Mouse (Mus musculus): Measurements from ENCODE around the gene Ap2m1.

Ap2m1 gene

DNA sequence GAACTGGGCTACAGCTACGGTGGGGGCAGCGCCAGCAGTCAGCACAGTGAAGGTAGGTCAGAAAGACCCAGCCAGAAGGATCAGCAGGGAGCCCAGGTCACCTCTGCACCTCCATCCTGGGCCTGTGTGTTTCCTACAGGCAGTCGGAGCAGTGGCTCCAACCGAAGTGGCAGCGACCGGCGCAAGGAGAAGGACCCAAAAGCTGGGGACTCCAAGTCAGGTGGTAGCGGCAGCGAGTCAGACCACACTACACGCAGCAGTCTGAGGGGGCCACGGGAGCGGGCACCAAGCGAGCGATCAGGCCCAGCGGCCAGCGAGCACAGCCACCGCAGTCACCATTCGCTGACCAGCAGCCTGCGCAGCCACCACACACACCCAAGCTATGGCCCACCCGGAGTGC is 4.3 kb upstream of the Ap2m1 start:
- DNase-seq = no peak

- DNase-seq = no peak
Measured at GRCm38 (mm10) chr16:20534617-20535295, 522 bp upstream of the Ap2m1 start.

DNA sequence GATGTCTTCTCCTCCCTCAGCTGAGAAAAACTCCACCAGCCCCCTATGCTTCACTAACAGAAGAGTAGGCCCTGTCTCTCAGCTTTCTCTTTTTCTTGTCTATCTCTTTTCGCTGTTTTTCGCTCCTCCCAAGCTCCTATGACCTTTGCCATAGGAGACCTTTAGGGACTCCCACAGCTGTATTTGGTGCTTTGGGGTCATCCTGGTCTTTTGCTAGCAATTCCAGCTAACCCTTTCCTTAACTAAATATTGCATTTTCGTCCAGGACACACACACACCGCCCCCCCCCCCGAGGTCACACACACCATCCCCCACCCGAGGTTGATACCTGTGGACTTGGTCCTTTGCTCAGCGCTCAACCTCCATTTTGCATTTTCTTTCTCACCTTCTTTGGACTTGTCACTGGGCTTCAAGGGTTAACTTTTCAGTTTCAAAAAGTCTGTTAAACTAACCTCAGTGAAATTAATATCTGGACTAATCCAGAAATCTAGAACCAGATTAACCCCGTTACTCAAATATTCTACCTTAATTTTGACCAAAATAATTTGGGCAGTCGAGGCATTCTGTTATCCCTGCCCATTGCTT is 895 bp downstream of the Ap2m1 start:
- no peak for DNase-seq

- DNase-seq = no peak
Measured at GRCm38 (mm10) chr16:20537071-20537471, 1.8 kb downstream of the Ap2m1 start.

DNA sequence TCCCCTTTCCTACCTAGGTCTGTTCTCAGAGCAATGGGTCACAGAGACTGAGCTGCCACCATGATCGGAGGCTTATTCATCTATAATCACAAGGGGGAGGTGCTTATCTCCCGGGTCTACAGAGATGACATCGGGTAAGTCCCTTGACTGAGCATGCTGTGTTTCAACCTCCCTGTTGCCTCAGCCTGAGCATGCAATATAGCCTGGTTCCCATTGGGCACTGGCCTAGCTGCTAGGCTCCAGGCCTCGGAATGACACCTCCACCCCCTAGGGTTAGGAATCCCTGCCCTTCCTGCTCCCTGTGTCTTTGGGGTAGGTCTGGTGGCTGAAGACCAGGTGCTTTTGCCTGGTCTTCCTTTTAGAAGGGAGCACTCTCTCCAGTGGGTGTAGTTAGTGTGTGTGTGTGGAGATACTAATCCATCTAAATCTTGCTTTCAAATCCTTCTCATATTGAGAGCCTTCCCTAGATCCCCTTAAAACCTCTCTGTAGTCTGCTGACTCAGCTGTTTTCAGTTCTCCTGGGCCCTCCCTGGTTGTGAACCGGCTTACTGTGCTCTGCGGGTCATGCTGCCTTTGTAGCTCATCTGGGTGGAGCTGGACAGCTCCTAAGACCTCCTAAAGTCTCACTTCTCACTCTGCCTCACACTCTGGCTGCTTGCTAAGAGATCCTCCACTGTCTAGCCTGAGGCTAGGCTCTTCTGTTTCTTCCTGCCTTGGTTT is 2.5 kb downstream of the Ap2m1 start:
- DNase-seq = no peak

GRCm38 (mm10) chr16:20539649-20540048 is 4.4 kb downstream of the Ap2m1 start:
- DNase-seq = no peak

DNA sequence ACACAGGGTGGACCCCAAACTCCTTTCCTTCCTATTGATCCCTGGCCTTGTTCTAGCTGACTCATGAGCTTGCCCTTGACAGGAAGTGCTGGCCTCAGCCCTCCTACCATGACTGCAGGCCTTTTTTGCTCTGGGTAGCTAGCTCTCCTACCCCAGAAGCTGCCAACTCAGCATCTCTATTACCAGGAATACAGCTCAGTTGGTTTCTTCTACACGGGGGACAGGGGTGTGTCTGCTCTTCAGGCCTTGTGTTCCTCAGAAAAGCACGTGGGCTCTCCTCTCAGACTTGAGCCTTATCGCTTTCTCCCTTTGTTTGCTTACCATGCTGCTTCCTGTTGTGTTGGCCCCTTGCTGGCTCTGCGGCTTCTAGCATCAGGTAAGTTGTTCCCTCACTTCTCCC is 5.2 kb downstream of the Ap2m1 start:
- DNase-seq = no peak

DNA sequence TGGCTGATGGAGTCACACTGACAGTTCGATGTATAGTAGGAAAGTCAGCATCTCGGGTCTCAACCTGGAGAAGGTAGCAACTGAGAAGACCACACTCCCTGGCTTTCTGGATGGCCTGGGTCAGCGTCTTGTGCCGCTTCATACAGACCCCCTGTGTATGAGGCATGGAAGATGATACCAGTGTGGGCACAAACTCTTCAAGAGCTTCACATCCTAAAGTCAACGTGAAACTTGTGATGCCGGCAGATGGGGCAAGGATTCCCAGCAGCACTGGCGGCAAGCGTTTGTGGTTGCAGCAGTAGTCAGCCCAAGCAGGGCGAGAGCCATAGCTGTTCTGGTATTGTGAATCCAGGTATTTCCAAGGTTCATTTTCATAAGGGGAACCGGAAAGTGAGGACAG is 10.4 kb downstream of the Ap2m1 start:
- no peak for DNase-seq

- no peak for DNase-seq
Measured at GRCm38 (mm10) chr16:20547423-20547822, 12.1 kb downstream of the Ap2m1 start.

- peak; percentile 96 to 98 for DNase-seq
Measured at GRCm38 (mm10) chr16:20548096-20548948, 13.0 kb downstream of the Ap2m1 start, which contains the start of gene Abcf3. Abcf3 (plus strand) TSS chr16:20548577.

GRCm38 (mm10) chr16:20549161-20549560 is 13.9 kb downstream of the Ap2m1 start:
- no peak for DNase-seq

- no peak for DNase-seq
Measured at GRCm38 (mm10) chr16:20551691-20552090, 16.4 kb downstream of the Ap2m1 start.

GRCm38 (mm10) chr16:20552594-20552993 is 17.3 kb downstream of the Ap2m1 start:
- no peak for DNase-seq

DNA sequence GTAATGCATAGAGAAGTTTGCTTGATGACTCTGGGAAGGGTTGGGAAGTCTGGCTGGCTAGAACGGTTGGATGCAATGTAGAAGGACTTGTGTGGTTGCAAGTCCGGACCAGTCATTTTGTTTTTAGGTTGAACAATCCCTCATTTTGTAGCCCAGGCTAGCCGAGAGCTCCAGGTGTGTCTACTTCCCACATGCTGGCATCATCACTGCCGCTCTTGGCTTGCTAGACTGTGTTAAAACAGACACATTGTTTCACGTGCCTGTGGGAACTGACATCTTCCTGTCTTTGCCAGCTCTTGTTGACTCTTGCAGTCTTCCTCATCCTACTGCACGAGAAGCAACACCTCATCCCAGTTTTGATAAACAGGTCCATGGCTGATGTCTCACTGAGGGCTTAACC is 19.7 kb downstream of the Ap2m1 start:
- no peak for DNase-seq

GRCm38 (mm10) chr16:20557381-20557780 is 22.1 kb downstream of the Ap2m1 start:
- no peak for DNase-seq

- no peak for DNase-seq
Measured at GRCm38 (mm10) chr16:20565075-20565474, 29.8 kb downstream of the Ap2m1 start.

DNA sequence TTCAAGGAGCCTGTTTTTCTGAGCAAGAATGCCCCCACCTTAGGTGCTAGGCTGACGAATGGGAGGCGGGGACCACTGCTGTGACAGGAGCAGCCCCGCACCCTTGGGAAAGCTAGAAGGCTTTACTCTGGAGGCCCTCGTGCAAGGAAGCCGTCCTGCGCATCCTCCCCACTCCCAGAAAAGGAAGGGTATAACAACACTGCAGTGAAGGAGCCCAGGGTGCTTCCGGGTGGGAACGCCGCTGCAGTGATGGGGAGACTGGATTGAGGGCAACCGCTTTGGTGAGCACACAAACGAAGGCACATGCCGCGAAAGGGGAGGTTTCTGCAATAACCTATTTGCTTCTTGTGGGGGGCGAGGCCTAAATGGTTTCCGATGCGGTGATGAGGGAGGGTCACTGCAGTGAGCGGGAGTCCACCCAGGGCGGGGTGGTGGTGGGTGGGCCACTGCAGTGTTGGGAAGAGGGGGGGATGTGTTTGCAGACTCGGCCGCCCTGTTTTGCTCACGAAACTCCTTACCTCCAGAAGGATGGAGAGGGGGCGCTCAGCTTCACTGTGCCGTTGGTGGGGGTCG is 54.2 kb downstream of the Ap2m1 start, which contains the start of gene Vwa5b2:
Vwa5b2 (plus strand) TSS at position 106 of the 573 bp plus-strand sequence.
- no peak for DNase-seq

DNA sequence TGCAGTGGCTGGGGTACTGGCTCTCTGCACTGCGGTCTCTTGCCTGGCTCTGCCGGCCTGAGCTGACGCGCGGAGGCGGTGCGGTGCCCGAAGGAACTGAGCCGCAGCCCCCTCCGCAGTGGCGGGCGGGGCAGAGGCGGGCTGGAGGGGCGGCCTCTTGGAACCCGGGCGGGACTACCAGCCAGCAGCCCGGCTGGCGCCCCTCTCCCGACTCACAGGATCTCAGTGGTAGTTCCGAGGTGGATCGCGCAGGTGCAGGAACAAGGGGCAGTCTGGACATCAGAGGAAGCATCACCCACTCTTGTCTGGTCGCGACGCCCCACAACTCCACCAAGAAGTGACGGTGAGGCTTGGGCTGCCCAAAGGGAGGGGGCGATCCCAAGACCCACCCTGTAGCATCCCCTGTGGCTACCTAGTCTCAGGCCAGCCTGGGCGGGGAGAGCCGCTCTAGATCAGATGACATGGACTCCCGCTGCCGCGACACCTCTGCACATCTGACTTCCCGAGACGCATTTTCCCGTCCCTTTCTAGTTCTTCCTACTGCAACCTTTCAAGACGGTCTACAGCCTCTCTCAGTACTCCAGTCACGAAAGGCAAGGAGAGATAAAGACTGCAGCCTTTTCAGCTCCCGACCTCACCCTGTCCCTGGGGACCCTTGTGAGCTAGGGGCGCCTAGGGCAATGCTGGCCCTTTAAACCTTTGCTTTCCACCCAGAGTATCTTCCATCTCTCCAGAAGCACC is 54.8 kb downstream of the Ap2m1 start:
- peak in 1 of 2 experiments; percentile 11 for DNase-seq

GRCm38 (mm10) chr16:20590680-20591038 is 55.4 kb downstream of the Ap2m1 start:
- DNase-seq = no peak

- peak in 1 of 2 experiments; percentile 5 for DNase-seq
Measured at GRCm38 (mm10) chr16:20591076-20591705, 55.9 kb downstream of the Ap2m1 start.
